Mouse (Mus musculus): ENCODE data around the gene Cers5. TPM values are rescaled to one million over a fixed set of nuclear protein-coding genes. Genes with fewer than 3 reads are reported as not detected.

The Cers5 gene
- polyA plus RNA-seq, 1 experiment = 53.4 TPM

DNA sequence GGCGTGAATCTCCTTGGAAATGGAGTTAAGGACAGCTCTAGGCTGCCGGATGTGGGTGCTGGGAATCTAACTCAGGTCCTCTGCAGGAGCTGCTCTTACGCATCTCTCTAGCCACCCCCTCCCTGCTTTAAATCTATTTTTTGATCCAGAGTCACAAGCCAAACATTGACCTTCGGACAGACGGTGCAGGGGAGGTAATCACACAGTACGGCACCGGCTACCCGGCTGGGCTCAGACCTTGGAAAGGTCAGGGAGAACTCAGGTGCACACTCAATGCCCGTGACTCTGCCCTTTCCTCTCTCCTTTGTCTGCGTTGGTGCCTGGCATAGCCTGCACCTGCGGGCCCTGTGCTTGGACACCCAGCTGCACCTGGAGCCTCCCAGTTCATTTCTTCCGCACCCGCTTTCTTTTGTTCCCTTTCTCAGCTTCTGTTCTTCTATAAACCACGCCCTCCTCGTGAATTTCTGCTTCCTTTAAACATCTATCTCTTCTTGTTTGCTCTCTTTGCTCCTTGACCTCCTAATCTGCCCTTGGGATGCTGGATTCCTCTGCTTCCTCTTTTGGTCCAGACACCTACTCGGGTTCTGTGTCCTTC is 19.6 kb upstream of the Cers5 start:
- 92% methylated on average over 16 of the region's 16 CpGs for WGBS
- TF ChIP-seq POLR2A (IDR thresholded peaks at IDR 0.05; ENCODE audit: borderline replicate concordance, extremely low read depth, low read depth, low read length) = no peak
- no peak for TF ChIP-seq CTCF (IDR thresholded peaks at IDR 0.05; ENCODE audit: insufficient read depth, low read length)
- DNase-seq = no peak

DNA sequence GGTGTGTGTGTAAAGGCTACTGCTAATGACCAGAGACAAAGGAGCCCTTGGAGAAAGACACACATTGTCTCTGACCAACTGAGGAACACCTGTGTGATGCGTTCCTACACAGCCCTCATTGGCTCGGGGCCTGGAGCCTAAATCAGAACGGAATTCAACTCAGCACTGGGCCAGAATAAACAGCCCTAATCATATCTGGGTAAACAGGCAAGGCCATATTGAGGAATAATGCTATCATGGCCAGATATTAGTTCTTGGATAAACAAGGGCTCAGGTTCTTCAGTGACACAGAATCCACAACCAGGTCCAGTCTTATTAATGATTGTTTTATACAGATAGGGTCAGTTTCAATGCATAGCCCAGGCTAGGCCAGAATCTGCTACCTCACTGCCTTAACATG is 18.3 kb upstream of the Cers5 start:
- H3K4me3 ChIP-seq (replicated peaks; ENCODE audit: extremely low read depth, low read depth, low read length) = no peak overlapping the region
- TF ChIP-seq POLR2A (IDR thresholded peaks at IDR 0.05; ENCODE audit: borderline replicate concordance, extremely low read depth, low read depth, low read length) (no peak), CTCF (IDR thresholded peaks at IDR 0.05; ENCODE audit: insufficient read depth, low read length) (no peak)
- H3K4me1 ChIP-seq (ENCODE audit: control insufficient read depth, insufficient read depth, low read length) = peaks cover 2% of the 10 kb centered on the region; the same call in 1 of the 2 replicates
- WGBS = 67% methylated on average over 3 of the region's 3 CpGs
- no peak for DNase-seq

More for the DNA sequence above, 19.6 kb upstream of the Cers5 start:
- H3K4me3 ChIP-seq (replicated peaks; ENCODE audit: extremely low read depth, low read depth, low read length) = no peak overlapping the region
- peaks cover 2% of the 10 kb centered on the region; the same call in 1 of the 2 replicates for H3K4me1 ChIP-seq (ENCODE audit: control insufficient read depth, insufficient read depth, low read length)

DNA sequence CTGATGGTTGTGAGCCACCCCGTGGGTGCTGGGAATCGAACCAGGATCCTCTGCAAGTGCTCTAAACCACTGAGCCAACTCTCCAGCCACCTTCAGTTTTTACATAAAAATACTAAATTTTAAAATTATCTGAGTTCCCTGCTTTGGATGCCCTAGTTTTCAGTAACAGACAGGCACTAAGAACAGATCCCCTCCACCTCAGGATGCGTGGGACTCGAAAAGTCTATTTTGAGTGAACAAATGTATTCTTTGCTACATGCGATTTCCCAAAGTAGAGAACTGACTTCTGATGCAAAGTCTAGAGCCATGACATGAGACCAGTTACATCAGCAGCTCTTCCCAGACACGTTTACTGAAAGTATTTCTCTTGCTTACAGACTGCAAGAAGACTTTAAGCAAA is 17.8 kb upstream of the Cers5 start:
- TF ChIP-seq POLR2A (IDR thresholded peaks at IDR 0.05; ENCODE audit: borderline replicate concordance, extremely low read depth, low read depth, low read length) (no peak), CTCF (IDR thresholded peaks at IDR 0.05; ENCODE audit: insufficient read depth, low read length) (no peak)
- Histone ChIP-seq H3K4me1 (ENCODE audit: control insufficient read depth, insufficient read depth, low read length) (peaks cover 2% of the 10 kb centered on the region; the same call in 1 of the 2 replicates), H3K4me3 (replicated peaks; ENCODE audit: extremely low read depth, low read depth, low read length) (no peak overlapping the region)
- 92% methylated on average over 6 of the region's 6 CpGs for WGBS
- no peak for DNase-seq

DNA sequence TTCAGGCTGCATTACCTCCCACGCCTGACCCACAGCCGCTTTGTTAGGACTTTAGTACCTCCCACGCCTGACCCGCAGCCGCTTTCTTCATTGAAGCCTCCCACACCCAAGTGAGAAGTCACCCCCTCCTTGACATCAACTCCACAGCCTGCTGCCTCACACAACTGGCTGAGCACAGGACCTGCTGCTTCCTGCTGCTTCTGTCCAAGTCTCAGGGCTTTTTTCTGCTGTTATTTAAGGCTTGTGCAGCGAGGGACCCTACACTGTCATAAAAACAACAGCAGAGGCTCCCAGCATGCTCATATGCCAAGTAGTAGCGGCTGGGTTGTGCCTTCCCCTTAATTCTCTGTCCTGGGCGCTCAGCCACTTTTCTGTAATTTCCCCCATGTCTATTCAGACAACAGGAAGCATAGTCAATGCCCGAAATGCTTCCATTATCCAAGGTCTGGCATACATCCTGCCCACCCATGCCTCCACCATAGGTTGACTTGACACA is 15.0 kb upstream of the Cers5 start:
- 30% methylated on average over 9 of the region's 9 CpGs for WGBS
- no peak for TF ChIP-seq CTCF (IDR thresholded peaks at IDR 0.05; ENCODE audit: insufficient read depth, low read length)
- no peak for TF ChIP-seq POLR2A (IDR thresholded peaks at IDR 0.05; ENCODE audit: borderline replicate concordance, extremely low read depth, low read depth, low read length)
- Histone ChIP-seq H3K4me1 (ENCODE audit: control insufficient read depth, insufficient read depth, low read length) (peaks cover 2% of the 10 kb centered on the region; the same call in 1 of the 2 replicates), H3K4me3 (replicated peaks; ENCODE audit: extremely low read depth, low read depth, low read length) (no peak overlapping the region)
- no peak for DNase-seq

DNA sequence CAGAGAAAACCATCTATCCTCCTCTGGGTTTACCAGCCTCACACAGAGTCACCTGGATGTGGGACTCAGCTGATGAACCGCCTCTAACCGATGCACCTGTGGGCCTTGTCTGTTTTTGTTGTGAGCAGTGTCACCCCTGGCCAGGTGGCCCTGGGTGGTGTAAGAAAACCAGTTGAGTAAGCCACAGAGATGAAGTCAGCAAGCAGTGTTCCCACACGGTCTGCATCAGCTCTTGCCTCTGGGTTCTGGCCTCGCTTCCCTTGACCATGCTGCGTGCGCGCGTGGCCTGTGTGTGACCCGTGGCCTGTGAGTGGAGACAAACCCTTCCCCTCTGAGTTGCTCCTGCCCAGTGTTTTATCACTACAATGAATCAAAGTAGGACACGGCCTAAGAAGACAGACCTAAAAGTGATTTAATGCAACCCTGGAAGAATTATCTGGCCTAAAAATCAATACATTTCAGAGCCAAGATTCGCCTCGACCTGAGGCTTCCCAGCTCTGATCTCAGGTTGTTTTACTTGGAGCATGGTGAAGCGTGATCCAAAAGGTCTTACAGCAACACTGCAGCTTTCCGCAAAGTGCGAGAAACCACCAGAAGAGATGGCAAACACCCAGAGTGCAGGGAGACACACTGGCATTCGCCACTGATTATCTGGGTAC is 6.1 kb upstream of the Cers5 start:
- Histone ChIP-seq H3K4me3 (replicated peaks; ENCODE audit: extremely low read depth, low read depth, low read length) (no peak overlapping the region), H3K4me1 (ENCODE audit: control insufficient read depth, insufficient read depth, low read length) (no peaks in the 10 kb centered on the region)
- WGBS = 91% methylated on average over 16 of the region's 16 CpGs
- TF ChIP-seq POLR2A (IDR thresholded peaks at IDR 0.05; ENCODE audit: borderline replicate concordance, extremely low read depth, low read depth, low read length) (no peak), CTCF (IDR thresholded peaks at IDR 0.05; ENCODE audit: insufficient read depth, low read length) (no peak)
- DNase-seq = no peak

DNA sequence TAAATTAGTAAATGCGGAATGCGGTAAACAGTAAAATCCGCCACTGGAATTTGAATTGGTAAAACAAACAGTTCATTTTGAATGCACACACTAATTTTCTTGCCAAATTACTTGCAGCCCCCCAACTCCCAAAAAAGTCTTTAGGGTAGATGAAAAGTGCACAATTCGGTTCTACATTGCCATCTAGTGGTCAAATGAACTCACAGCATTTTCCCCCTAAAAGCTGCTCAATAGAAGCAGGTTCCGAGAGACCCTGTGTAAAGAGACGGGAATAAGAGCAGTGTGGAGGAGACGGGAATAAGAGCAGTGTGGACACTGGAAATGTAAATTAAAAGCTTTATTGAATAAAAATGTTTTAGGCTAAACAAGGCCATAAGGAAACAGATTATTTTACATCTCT is 5.5 kb upstream of the Cers5 start:
- Histone ChIP-seq H3K4me1 (ENCODE audit: control insufficient read depth, insufficient read depth, low read length) (no peaks in the 10 kb centered on the region), H3K4me3 (replicated peaks; ENCODE audit: extremely low read depth, low read depth, low read length) (no peak overlapping the region)
- 38% methylated on average over 7 of the region's 7 CpGs for WGBS
- TF ChIP-seq POLR2A (IDR thresholded peaks at IDR 0.05; ENCODE audit: borderline replicate concordance, extremely low read depth, low read depth, low read length) (no peak), CTCF (IDR thresholded peaks at IDR 0.05; ENCODE audit: insufficient read depth, low read length) (no peak)
- DNase-seq = no peak

DNA sequence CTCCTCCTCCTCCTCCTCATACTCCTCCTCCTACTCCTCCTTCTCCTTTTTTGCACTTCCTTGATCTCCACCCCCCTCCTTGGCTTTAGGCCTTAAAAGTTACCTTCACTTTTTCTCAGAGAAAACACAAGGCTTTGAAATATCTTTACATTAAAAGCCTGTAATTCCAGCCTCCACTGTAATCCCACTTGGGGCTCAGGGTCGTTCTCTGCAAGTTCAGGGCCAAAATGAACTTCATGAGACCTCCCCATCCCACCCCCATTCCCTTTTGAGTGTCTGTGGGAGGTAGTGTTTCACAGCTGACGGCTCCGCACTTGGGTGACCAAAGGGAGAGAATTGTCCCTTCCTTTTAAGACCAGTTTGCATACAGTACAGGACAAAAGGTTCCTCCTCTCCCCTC is 240 bp upstream of the Cers5 start:
- Histone ChIP-seq H3K4me1 (ENCODE audit: control insufficient read depth, insufficient read depth, low read length) (peaks cover 2% of the 10 kb centered on the region; the same call in 1 of the 2 replicates), H3K4me3 (replicated peaks; ENCODE audit: extremely low read depth, low read depth, low read length) (no peak overlapping the region)
- no peak for DNase-seq
- WGBS = 41% methylated on average over 3 of the region's 3 CpGs
- TF ChIP-seq CTCF (IDR thresholded peaks at IDR 0.05; ENCODE audit: insufficient read depth, low read length) (no peak), POLR2A (IDR thresholded peaks at IDR 0.05; ENCODE audit: borderline replicate concordance, extremely low read depth, low read depth, low read length) (no peak)

DNA sequence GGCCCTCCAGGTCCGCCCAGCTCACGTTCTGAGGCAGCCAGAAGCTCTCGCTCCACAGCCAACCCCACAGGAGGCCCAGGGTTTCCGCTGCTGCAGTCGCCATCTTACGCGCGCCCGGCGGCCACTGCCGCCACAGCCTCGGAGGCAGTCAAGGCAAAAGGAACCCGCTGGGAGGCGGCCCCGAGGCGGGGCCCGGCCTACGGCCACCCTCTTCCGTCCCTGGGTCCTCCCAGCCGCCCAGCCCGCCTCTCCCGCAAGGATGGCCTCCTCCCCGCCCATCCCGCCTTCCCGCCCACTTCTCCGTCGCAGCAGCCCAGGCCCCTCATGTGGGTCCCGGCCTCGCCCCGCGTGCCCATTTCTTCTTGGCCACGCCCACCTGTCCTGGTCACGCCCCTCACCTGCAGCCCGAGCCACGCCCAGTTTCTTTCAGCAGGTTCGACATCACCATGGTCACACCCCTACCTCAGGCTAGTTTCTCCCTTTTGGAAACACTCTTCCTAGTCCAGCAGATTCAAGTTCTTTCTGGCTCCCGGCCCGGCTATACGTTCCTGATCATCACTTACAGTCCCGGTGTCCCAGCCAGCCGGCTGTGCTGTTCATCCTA is 306 bp downstream of the Cers5 start:
- under 1% methylated on average over 41 of the region's 41 CpGs for WGBS
- Histone ChIP-seq H3K4me1 (ENCODE audit: control insufficient read depth, insufficient read depth, low read length) (peaks cover 2% of the 10 kb centered on the region; the same call in 1 of the 2 replicates), H3K4me3 (replicated peaks; ENCODE audit: extremely low read depth, low read depth, low read length) (peak overlapping the region; percentile 79)
- DNase-seq = peak; percentile 90
- TF ChIP-seq CTCF (IDR thresholded peaks at IDR 0.05; ENCODE audit: insufficient read depth, low read length) = no peak
- peak; percentile 93 for TF ChIP-seq POLR2A (IDR thresholded peaks at IDR 0.05; ENCODE audit: borderline replicate concordance, extremely low read depth, low read depth, low read length)

DNA sequence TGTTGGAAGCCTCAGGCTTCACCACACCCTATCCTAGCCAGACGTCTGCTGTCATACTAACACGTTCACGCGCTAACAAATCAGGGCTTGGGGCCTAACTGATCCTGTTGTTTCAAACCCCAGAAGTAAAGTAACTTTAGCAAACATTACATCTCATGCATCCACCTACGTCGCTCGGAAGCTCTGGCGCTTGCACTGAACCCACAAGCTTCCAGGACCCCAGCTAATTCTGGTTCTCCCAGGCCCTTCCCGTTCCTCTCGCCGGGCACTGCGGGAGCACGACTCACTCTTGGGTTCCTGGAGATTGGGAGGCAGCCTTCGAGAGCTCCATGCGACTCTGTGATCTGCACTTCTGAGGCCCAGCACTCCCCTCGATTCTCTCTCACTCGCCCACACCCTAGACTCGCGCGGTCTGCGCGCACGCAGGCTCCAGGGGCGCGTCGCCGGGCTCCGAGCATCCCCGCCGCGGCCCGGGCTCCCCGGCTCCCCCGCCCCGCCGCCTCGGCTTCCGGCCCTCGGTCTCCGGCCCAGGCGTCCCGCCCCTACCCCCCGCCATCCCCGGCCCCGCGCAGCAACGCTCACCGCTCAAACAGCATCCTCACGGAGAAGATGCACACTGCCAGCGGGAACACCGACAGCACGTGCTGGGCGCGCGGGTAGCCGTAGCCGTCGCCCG is 946 bp downstream of the Cers5 start:
- H3K4me3 ChIP-seq (replicated peaks; ENCODE audit: extremely low read depth, low read depth, low read length) = peak overlapping the region; percentile 79
- peak; percentile 50 for DNase-seq
- under 1% methylated on average over 59 of the region's 59 CpGs for WGBS
- TF ChIP-seq CTCF (IDR thresholded peaks at IDR 0.05; ENCODE audit: insufficient read depth, low read length) (no peak), POLR2A (IDR thresholded peaks at IDR 0.05; ENCODE audit: borderline replicate concordance, extremely low read depth, low read depth, low read length) (no peak)
- peaks cover 2% of the 10 kb centered on the region; the same call in 1 of the 2 replicates for H3K4me1 ChIP-seq (ENCODE audit: control insufficient read depth, insufficient read depth, low read length)
